Comparison of ENCODE assay signal across 25 mouse cellular contexts in the genomic region with DNA sequence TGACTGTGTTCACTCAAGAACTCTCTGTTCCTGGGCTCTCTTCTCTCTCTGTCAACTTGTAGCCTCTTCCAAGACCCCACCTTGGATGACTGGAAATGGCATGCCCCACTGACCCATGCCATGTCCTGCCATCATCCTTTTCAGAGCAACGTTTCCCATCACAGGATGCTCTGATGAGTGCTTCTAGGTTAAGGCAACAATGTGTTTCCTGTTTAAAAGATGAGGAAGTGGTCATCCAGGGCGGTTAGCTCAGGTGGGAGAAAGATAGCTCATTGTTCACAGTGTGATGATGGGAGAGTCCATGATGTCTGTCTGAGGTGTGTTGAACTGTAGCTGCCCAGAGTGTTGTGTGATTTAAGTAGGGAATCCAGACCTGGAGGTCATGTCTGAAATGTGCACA.
DNase-seq lines count a peak whose midpoint lies in the region; ATAC-seq and TF ChIP-seq lines count a peak whose summit lies in the region.
"Had no signal": no experiment of that assay in that cellular context is flagged by ENCODE, and none has a peak within 500 bp of the region (broad histone marks: within the 10 kb centered on the region; RNA-seq: fewer than 3 reads in every experiment).

No protein-coding gene starts in this region.

- no peak for TF ChIP-seq POLR2A in lung, adult 2 months (IDR thresholded peaks at IDR 0.05; ENCODE audit: borderline replicate concordance, extremely low read depth, low read depth, low read length)

- DNase-seq in kidney, postnatal 10 days = peak; percentile 11
- DNase-seq in kidney, adult 11 months = no peak
- DNase-seq in lung, postnatal 25 days (ENCODE audit: low spot score) = peak; percentile 1
- no peak for DNase-seq in lung, adult 2 months
- DNase-seq in splenic B cell, adult 2 months (ENCODE audit: low read depth, low spot score) = peak; percentile 2
- DNase-seq in layer of hippocampus, postnatal 14 days (ENCODE audit: low spot score in 2 of 2) = no peak
- DNase-seq in thymus, postnatal 10 days (ENCODE audit: low spot score in 2 of 2) = no peak
- DNase-seq: adrenal gland, postnatal 25 days; cerebellum, adult 2 months; cerebellum, postnatal 14 days; gastrocnemius, postnatal 25 days; heart, adult 2 months had no signal

- peak; percentile 93 for ATAC-seq in common myeloid progenitor, adult 5-6 weeks (replicated peaks; ENCODE audit: low read depth, poor library complexity, severe bottlenecking)
- ATAC-seq: inflammation-experienced regulatory T-cells, adult 6 months had no signal

- 45% methylated on average over 2 of the region's 2 CpGs for WGBS in lung, adult 2 months

- H3K4me1 ChIP-seq in lung, adult 2 months (ENCODE audit: control insufficient read depth, insufficient read depth, low read length) = no peaks in the 10 kb centered on the region
- H3K4me1 ChIP-seq: embryonic facial prominence, embryonic 10.5 days; embryonic facial prominence, embryonic 15.5 days; forebrain, embryonic 12.5 days; hindbrain, embryonic 10.5 days; hindbrain, embryonic 15.5 days; liver, embryonic 15.5 days; lung, embryonic 15.5 days; midbrain, embryonic 12.5 days; neural tube, embryonic 13.5 days had no signal

- TF ChIP-seq CTCF in lung, adult 2 months (IDR thresholded peaks at IDR 0.05; ENCODE audit: insufficient read depth, low read length) = no peak

- H3K4me3 ChIP-seq in lung, adult 2 months (replicated peaks; ENCODE audit: extremely low read depth, low read depth, low read length) = no peak overlapping the region
- H3K4me3 ChIP-seq: embryonic facial prominence, embryonic 10.5 days; embryonic facial prominence, embryonic 15.5 days; forebrain, embryonic 12.5 days; heart, adult 2 months; heart, embryonic 13.5 days; hindbrain, embryonic 10.5 days; hindbrain, embryonic 15.5 days; liver, embryonic 15.5 days; lung, embryonic 15.5 days; megakaryocyte, embryonic 14.5 days; midbrain, embryonic 12.5 days; neural tube, embryonic 13.5 days had no signal

- no peaks in the 10 kb centered on the region for H3K27me3 ChIP-seq in splenic B cell, adult 2 months (ENCODE audit: control insufficient read depth, insufficient read depth, low read length, poor library complexity, severe bottlenecking)
- H3K27me3 ChIP-seq: embryonic facial prominence, embryonic 15.5 days; forebrain, embryonic 12.5 days; heart, embryonic 13.5 days; hindbrain, embryonic 15.5 days; liver, embryonic 15.5 days; lung, embryonic 15.5 days; megakaryocyte, embryonic 14.5 days; midbrain, embryonic 12.5 days; neural tube, embryonic 13.5 days had no signal

- no peaks in the 10 kb centered on the region for H3K36me3 ChIP-seq in splenic B cell, adult 2 months (ENCODE audit: control insufficient read depth, insufficient read depth, low read length, poor library complexity, severe bottlenecking)
- H3K36me3 ChIP-seq: embryonic facial prominence, embryonic 10.5 days; embryonic facial prominence, embryonic 15.5 days; forebrain, embryonic 12.5 days; heart, embryonic 13.5 days; hindbrain, embryonic 10.5 days; hindbrain, embryonic 15.5 days; liver, embryonic 15.5 days; lung, embryonic 15.5 days; midbrain, embryonic 12.5 days; neural tube, embryonic 13.5 days had no signal

Comparison
In these comparisons a context has a peak if more than half of its experiments do, and no peak if none do; other contexts are left out.
1. DNase-seq: peak in kidney, postnatal 10 days (single experiment), lung, postnatal 25 days (single experiment) and splenic B cell, adult 2 months (single experiment); none in kidney, adult 11 months (single experiment), lung, adult 2 months (single experiment), layer of hippocampus, postnatal 14 days (0 of 2) and thymus, postnatal 10 days (0 of 2).